Mouse (Mus musculus) liver, adult 2 months (tissue): ENCODE data around the gene Gm3476. TPM values are rescaled to one million over a fixed set of nuclear protein-coding genes. Genes with fewer than 3 reads are reported as not detected.
"Not testable (repeated sequence)": the region's sequence is repeated elsewhere in the genome, so short reads cannot be mapped to it uniquely, and the experiment has no call there.

Experiments
- DNase-seq: peaks from one replicate; pipeline ENCODE4 v3.0.0-alpha.2; 2011; ENCODE audit warnings: low read depth, low spot score; ENCODE audit errors: extremely low read depth
- H3K27ac ChIP-seq: fragments of 200-500 bp; replicated peaks from 2 replicates; pipeline ENCODE4 v1.5.1; 2012; ENCODE audit warnings: low read depth, mild to moderate bottlenecking, control low read depth, inconsistent platforms, low read length; ENCODE audit not compliant: insufficient read depth
- H3K27me3 ChIP-seq: fragments of 200-500 bp; 2 replicates; pipeline ENCODE4 v1.6.1; 2012; ENCODE audit warnings: mild to moderate bottlenecking, moderate library complexity, low read length, inconsistent platforms; ENCODE audit not compliant: control insufficient read depth, insufficient read depth
- H3K36me3 ChIP-seq: fragments of 200-500 bp; 2 replicates; pipeline ENCODE4 v1.6.1; 2012; ENCODE audit warnings: low read length, inconsistent platforms; ENCODE audit not compliant: control insufficient read depth, insufficient read depth
- H3K4me1 ChIP-seq: fragments of 200-500 bp; 2 replicates; pipeline ENCODE4 v1.6.1; 2011; ENCODE audit warnings: low read length; ENCODE audit not compliant: control insufficient read depth, insufficient read depth
- H3K4me3 ChIP-seq: fragments of 200-500 bp; 2 replicates; pipeline ENCODE4 v1.5.1; 2011; ENCODE audit warnings: low read depth, mild to moderate bottlenecking, control low read depth, low read length, moderate library complexity; ENCODE audit not compliant: insufficient read depth
- H3K79me2 ChIP-seq: fragments of 200-500 bp; 2 replicates; pipeline ENCODE4 v1.6.1; 2012; ENCODE audit warnings: inconsistent platforms, mild to moderate bottlenecking, low read length, moderate library complexity; ENCODE audit not compliant: control insufficient read depth, insufficient read depth
- H3K9ac ChIP-seq: fragments of 200-500 bp; 2 replicates; pipeline ENCODE4 v1.6.1; 2012; ENCODE audit warnings: low read depth, mild to moderate bottlenecking, control low read depth, inconsistent platforms, low read length
- WGBS: fragments of 180-500 bp; shearing (Covaris S2); methylation state at CpG from one replicate; pipeline ENCODE4 v1.1.7; 2018; 5-methylcytosine and 5-hydroxymethylcytosine counted together
- polyA plus RNA-seq: library from polyadenylated mRNA; depleted of rRNA; stranded (reverse); fragments of >200 nt; gene quantifications from 2 replicates; pipeline ENCODE4 v1.2.3, GENCODE M21; 2012; rRNA removed
- total RNA-seq: library from RNA; depleted of rRNA; stranded (reverse); fragments of >200 nt; gene quantifications from 2 replicates; pipeline ENCODE4 v1.2.3, GENCODE M21; 2014; rRNA removed

Gm3476 gene
- total RNA-seq (not detected in 2 replicates), polyA plus RNA-seq (not detected in 2 replicates)

- H3K36me3 ChIP-seq, H3K27me3 ChIP-seq, H3K4me3 ChIP-seq, H3K27ac ChIP-seq, H3K4me1 ChIP-seq, DNase-seq, H3K9ac ChIP-seq, H3K79me2 ChIP-seq: not testable (repeated sequence)
- no CpG with 5 or more reads among the region's 1 CpGs for WGBS
Measured at GRCm38 (mm10) chr14:6125707-6126106, at the start of gene Gm3476. Gm3476 (minus strand) TSS chr14:6125807.

GRCm38 (mm10) chr14:6163538-6163937 lies 37.9 kb upstream of the Gm3476 start:
- not testable (repeated sequence) for H3K27me3 ChIP-seq, H3K79me2 ChIP-seq, DNase-seq, H3K4me3 ChIP-seq, H3K27ac ChIP-seq, H3K9ac ChIP-seq, H3K36me3 ChIP-seq, H3K4me1 ChIP-seq
- 68% methylated on average over 6 of the region's 9 CpGs for WGBS

GRCm38 (mm10) chr14:6161085-6161484 lies 35.5 kb upstream of the Gm3476 start:
- H3K4me3 ChIP-seq, H3K36me3 ChIP-seq, H3K4me1 ChIP-seq, H3K27ac ChIP-seq, H3K79me2 ChIP-seq, H3K27me3 ChIP-seq, DNase-seq, H3K9ac ChIP-seq: not testable (repeated sequence)
- WGBS, result 86% methylated on average over 1 of the region's 1 CpGs

- WGBS, result 1% methylated on average over 45 of the region's 51 CpGs
- H3K79me2 ChIP-seq, H3K4me1 ChIP-seq, H3K27ac ChIP-seq, H3K4me3 ChIP-seq, H3K27me3 ChIP-seq, H3K9ac ChIP-seq, DNase-seq, H3K36me3 ChIP-seq: not testable (repeated sequence)
Measured at GRCm38 (mm10) chr14:6108272-6108925, 17.2 kb downstream of the Gm3476 start, which contains the start of gene Gm3468. Gm3468 (minus strand) TSS chr14:6108665.

- not testable (repeated sequence) for H3K4me1 ChIP-seq, H3K79me2 ChIP-seq, H3K36me3 ChIP-seq, H3K27me3 ChIP-seq, DNase-seq, H3K9ac ChIP-seq, H3K4me3 ChIP-seq, H3K27ac ChIP-seq
- WGBS, result 14% methylated on average over 9 of the region's 9 CpGs
Measured at GRCm38 (mm10) chr14:6107500-6107899, 18.1 kb downstream of the Gm3476 start.

GRCm38 (mm10) chr14:6093842-6094241 lies 31.8 kb downstream of the Gm3476 start, which contains the start of gene Gm8206:
Gm8206 (minus strand) TSS chr14:6093942.
- not testable (repeated sequence) for H3K79me2 ChIP-seq, H3K27ac ChIP-seq, H3K9ac ChIP-seq, DNase-seq, H3K4me1 ChIP-seq, H3K36me3 ChIP-seq, H3K27me3 ChIP-seq, H3K4me3 ChIP-seq
- 82% methylated on average over 3 of the region's 3 CpGs for WGBS

GRCm38 (mm10) chr14:6058167-6058566 lies 67.4 kb downstream of the Gm3476 start, which contains the start of gene Gm6337:
Gm6337 (minus strand) TSS chr14:6058267.
- not testable (repeated sequence) for H3K36me3 ChIP-seq, H3K4me3 ChIP-seq, H3K9ac ChIP-seq, H3K27me3 ChIP-seq, H3K79me2 ChIP-seq, H3K4me1 ChIP-seq, DNase-seq, H3K27ac ChIP-seq
- 77% methylated on average over 4 of the region's 4 CpGs for WGBS

Other genes starting within 250 kb of the Gm3476 start
- not detected in 2 replicates for gene Gm8237, start 245.4 kb downstream of the Gm3476 start, total RNA-seq
- gene Gm8237, start 245.4 kb downstream of the Gm3476 start, polyA plus RNA-seq, result not detected in 2 replicates
- gene Gm3248, start 164.1 kb downstream of the Gm3476 start, total RNA-seq, result 0.18 TPM in 1 of 2 replicates, not detected in the other
- gene Gm3248, start 164.1 kb downstream of the Gm3476 start, polyA plus RNA-seq, result not detected in 2 replicates
- gene Gm3453, start 146.7 kb downstream of the Gm3476 start, total RNA-seq, result not detected in 2 replicates
- not detected in 2 replicates for gene Gm3453, start 146.7 kb downstream of the Gm3476 start, polyA plus RNA-seq
- gene Gm6337, start 67.5 kb downstream of the Gm3476 start, total RNA-seq, result not detected in 2 replicates
- not detected in 2 replicates for gene Gm6337, start 67.5 kb downstream of the Gm3476 start, polyA plus RNA-seq
- gene Gm8206, start 31.9 kb downstream of the Gm3476 start, total RNA-seq, result not detected in 2 replicates
- not detected in 2 replicates for gene Gm8206, start 31.9 kb downstream of the Gm3476 start, polyA plus RNA-seq
- not detected in 2 replicates for gene Gm3468, start 17.1 kb downstream of the Gm3476 start, total RNA-seq
- gene Gm3468, start 17.1 kb downstream of the Gm3476 start, polyA plus RNA-seq, result not detected in 2 replicates
- gene Gm21560, start 93.5 kb upstream of the Gm3476 start, total RNA-seq, result not detected in 2 replicates
- gene Gm21560, start 93.5 kb upstream of the Gm3476 start, polyA plus RNA-seq, result not detected in 2 replicates
- gene Gm3411, start 161.4 kb upstream of the Gm3476 start, total RNA-seq, result not detected in 2 replicates
- gene Gm3411, start 161.4 kb upstream of the Gm3476 start, polyA plus RNA-seq, result not detected in 2 replicates
- not detected in 2 replicates for gene Gm21103, start 179.0 kb upstream of the Gm3476 start, total RNA-seq
- not detected in 2 replicates for gene Gm21103, start 179.0 kb upstream of the Gm3476 start, polyA plus RNA-seq
- gene Gm3618, start 217.9 kb upstream of the Gm3476 start, total RNA-seq, result not detected in 2 replicates
- not detected in 2 replicates for gene Gm3618, start 217.9 kb upstream of the Gm3476 start, polyA plus RNA-seq